Mouse (Mus musculus) ES-Bruce4 (cell line): Measurements from ENCODE around the gene Hsf2bp.

Experiments
- CTCF ChIP-seq: IDR thresholded peaks from one replicate; pipeline ENCODE4 v1.8.1; 2011; ENCODE audit warnings: low read depth, low read length
- EP300 ChIP-seq: IDR thresholded peaks from 2 replicates; pipeline ENCODE4 v1.6.1; 2011; ENCODE audit warnings: low read depth, low read length; ENCODE audit not compliant: insufficient read depth
- POLR2A ChIP-seq: IDR thresholded peaks from one replicate; pipeline ENCODE4 v1.8.1; 2011; ENCODE audit warnings: low read length; ENCODE audit not compliant: insufficient read depth

DNA sequence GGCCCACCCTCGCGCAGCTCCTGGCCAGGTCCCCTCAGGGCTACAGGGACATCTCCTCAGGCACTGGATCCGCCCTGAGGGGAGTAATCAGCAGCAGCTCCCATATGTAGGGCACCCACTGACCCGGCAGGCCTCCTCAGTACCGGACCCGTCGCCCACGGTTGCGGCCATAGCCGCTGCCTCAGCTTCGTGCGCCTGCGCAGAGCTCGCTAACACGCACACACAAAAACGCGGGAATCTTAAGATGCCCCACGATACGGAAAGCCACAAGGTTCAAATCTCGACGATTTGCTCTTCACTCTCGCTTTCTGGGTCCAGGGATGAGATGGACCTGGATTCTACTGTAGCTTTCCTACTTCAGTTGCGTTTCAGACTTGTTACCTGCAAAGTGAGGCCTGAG is 1.8 kb downstream of the Hsf2bp start:
- TF ChIP-seq POLR2A (peak; percentile 23), CTCF (no peak), EP300 (no peak)
